Mouse (Mus musculus): Measurements from ENCODE around the gene 2900026A02Rik.

The 2900026A02Rik gene

DNA sequence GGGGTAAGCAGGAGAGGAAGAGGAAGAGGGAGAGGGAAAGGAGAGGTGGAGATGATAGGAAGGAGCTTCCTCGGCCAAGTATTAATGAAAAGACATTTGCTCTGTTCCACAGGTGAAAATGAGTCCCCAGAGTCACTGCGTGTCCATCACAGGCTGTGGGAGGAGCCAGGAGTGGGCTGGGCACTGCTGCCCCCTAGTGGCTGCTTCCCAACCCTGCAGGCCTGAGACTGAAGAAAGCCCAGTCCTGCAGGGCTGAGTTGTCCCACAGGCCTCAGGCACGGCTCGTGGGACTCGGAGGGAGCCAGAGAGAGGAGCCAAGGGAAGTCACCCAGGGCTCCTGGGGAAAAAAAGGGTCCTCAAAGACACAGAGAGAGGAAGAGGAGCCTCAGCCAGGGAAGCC lies 47.7 kb downstream of the 2900026A02Rik start:
- DNase-seq, result peak; percentile 44 to 66

DNA sequence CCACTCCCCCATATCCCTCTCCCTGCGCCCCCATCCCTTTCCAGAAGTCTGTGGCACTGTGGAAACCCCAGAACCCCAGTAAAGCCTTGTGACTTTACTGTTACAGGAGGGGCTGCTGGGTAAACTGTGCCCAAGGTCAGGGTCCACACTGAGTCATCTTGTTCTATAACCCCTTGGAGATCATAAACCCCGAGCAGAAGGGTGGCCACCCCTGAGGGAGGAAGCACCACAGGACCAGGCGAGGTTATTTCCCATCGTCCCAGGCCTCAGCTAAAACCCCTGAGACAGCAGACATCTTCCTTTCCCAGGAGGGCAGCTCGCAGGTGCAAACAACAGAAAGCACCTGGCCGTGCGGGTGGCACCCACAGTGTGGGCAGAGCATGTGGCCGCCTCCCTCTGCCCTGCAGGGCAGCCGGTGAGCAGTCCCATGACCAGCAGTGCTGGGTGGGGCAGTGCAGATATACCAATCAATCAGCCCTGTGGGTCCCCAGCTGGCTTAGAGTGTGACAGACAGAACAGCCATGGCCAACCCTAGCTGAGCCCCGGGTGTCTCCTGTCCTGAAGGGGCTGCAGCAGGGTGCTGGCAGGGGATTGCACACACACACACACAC lies 49.0 kb downstream of the 2900026A02Rik start:
- DNase-seq, result no peak

DNA sequence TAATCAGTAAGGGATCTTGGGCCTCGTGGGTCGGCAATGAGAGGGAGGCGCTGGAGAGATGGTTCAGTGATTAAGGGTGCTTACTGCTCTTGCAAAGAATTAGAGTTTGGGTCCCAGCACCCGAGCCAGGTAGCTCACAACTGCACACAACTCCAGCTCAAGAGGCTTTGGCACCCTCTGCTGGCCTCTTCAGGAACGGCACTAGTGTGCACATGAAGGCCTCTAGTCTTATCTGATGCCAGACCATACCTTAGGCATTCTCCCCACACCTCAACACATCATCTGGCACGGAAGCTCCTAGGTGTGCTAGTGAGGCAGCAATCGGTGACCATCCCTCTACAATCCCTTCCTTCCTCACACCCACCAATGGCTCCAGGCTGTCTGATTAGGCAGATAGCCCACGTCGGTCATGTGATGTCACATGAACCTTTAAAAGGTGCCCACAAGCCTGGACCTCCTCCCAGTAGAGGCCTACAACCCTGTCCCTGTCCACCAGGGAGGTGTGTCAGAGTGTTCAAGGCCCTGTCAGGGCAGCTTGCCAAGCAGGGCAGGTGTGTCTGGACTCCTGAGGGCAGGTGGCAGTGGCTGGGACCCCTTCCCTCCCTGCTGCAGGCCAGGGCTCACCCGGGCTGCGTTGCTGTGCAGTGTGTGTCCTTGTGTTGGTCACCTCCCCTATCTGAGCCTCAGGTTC lies 50.8 kb downstream of the 2900026A02Rik start:
- DNase-seq, result no peak

DNA sequence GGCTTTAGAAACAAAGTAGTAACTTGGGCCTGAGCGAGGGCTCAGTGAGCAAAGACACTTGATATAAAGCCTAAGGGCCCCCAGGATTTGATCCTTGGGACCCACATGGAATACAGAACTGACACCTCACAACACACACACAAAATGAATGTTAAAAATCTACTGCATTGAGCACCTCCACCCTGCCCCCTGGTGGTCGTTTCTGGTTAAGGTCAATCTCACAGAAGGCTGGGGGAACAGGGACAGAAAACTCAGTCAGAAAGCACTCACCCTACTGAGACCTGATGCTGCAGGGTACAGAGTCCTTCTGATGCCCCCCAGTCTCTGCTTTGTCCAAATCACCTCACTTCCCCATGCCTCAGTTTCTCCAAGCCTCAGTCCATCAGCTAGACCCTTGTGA lies 53.3 kb downstream of the 2900026A02Rik start:
- no peak for DNase-seq

DNA sequence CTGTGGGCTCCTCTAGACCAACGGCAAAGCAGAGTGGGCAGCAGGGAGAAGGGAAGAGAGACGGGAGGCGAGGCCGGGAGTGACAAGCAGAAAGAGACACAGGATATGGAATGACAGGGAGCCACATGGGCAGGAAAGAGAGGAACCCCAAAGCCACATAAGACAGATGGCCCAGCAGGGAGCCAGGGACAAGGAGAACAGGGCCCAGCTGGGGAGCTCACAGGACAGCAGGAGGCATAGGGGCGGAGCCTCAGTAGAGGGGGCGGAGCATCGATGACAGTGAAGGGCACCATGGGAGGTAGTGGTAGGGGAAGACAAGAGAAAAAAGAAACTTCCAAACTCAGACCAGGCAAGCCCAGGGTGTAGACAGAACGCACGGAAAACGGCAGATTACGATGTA lies 55.6 kb downstream of the 2900026A02Rik start:
- no peak for DNase-seq

DNA sequence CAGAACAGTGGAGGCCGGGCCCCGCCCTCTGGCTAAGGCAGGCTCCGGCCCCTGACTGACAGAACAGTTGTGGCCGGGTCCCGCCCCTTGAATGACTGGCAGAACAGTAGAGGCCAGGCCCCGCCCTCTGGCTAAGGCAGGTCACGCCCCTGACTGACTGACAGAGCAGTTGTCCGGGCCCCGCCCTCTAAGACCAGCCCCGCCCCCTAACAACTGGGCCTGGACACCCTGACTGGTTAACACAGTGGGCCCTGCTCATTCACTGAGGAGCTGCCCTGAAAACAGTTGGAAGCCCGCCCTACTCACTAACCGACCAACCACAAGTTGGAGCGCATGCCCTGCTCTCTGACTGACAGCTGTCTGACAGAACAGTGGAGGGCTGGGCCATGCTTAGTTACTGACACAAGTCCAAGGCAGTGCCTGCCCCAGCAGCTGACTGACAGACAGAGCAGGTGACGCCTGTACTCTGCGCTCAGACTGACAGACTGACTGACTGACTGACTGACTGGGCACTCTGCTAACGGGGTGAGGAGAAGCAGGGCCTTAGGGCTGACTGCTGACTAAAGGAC lies 56.1 kb downstream of the 2900026A02Rik start:
- peak in 1 of 2 experiments; percentile 22 for DNase-seq

DNA sequence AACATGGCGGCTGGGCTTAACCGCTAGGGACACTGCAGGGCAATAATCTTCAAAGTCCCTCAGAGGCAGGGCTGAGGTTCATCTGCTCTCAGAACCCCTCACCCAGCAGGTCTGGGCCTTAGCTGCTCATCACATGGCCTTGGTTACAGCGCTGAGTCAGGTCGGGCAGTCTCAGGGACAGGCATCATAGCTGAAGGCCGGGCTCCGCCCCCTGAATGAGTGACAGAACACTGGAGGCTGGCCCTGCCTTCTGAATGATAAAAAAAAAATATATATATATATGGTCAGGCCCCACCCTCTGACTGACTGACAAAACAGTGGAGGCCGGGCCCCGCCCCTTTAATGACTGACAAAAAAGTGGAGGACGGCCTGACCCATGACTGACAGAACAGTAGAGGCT lies 56.6 kb downstream of the 2900026A02Rik start:
- no peak for DNase-seq

DNA sequence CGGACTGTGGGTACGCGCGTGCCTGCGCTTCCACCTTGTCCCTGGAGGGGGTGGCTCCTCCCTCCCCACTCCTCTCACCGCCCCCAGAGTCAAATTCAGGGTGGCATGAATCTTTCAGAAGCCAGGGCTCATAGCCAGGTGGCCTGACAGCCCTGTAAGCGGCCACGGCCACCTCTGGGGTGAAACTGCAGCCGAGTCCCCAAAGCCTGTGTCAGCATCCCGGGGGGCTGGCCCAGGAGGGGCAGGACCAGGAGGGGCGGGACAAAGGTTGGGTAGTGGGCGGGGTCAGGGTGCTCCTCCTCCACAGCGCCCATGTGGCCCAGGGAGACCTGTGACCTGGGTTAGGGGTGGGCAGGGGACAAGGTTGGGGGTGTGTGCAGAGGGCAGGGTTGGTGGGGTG lies 57.9 kb downstream of the 2900026A02Rik start:
- DNase-seq, result no peak

DNA sequence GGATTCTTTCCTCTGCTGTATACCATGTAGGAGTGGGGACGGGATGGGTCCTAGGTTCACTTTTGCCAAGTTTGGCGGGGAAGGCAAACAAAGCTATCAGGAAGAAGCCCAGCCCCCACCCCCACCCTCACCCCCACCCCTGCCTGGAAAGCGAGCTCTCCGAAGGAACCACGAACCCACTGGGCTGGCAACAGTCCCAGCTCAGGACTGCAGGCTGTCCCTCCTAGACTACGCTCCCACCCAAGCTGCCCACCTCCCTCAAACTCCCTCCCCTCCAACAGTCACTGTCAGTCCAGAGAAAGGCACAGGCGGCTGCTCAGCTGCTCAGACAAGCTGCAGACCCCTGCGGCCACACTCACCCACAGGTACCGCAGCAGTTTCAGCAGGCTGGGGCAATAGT lies 58.3 kb downstream of the 2900026A02Rik start:
- DNase-seq, result no peak

DNA sequence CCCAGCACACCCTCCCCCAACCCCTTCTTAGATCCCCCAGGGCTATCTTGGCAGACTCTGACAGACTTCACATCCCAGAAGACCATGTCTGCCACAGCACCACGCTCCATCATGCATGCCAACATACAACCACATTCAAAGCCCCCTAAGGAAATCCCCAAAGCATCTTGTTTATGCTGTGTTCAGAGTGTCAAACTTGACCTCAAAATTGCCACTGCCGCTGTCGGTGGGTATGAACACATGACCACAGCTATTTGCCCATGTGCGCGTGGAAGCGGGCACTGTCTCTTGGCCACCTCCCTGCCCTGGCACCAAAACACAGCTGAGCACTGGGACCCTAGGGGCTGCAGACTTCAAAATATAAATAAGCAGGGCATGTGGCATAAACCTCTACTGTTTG lies 59.5 kb downstream of the 2900026A02Rik start:
- DNase-seq, result no peak

DNA sequence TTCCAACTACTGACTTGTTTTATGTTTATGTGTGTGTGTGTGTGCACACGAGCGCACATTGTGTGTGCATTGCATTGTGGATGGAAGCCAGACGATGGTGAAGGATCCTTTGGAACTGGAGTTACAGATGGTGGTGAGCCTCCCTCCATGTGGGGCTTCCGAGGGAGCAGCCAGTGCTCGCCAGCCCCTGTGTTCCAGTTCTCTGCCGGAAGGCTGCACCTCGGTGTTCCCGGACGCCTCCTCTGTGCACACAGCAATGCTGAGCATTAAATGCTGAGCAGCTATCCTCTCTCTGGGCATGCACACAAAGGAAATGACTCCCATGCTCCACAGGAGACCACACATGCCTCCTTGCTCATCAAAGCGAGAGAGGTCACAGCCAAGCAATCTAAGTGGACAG lies 60.7 kb downstream of the 2900026A02Rik start:
- DNase-seq, result no peak

DNA sequence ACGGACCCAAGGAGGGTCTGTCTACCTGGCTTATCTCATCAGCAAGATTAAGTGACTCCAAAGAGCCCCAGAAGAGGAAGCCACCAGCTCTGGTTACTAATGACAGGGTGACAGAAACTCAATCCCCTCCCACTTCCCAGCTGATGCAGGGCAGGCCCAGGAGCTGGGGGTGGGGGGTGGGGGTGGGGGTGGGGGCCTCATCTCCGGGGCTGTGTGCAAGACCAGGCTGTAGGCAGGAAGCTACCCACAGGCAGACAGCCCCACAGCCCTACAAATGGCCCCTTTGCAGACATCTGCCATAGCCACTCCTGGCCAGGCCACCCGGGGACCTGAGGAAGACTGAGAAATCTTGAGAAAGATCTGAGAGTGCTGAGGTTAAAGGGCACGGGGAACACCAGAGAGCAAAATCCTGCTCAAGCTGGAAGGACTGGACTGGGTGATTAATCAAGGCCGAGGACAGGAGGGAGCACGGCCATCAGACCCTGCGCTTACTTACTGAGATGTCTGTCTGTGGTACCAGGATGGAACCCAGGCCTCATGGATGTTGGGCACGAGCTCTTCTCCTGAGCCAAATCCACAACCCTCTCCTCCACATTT lies 62.2 kb downstream of the 2900026A02Rik start:
- DNase-seq, result no peak

DNA sequence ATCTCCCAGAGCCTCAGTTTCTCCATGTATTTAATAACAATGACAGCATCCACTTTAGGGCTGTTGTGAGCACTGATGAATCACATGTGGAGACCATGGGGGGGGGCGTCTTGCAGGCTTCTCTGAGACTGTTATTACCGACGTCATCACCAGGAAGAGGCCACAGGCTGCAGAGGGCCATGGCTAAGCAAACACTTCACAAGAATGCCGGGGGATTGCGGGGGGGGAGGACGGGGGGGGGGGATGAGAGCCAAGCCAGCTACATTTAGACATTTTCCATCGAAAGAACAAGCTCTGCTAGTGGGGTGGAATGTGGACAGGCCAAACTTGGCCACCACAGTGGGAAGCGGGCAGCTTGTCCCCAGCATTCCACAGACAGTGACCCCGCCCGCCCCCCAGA lies 63.4 kb downstream of the 2900026A02Rik start:
- no peak for DNase-seq

DNA sequence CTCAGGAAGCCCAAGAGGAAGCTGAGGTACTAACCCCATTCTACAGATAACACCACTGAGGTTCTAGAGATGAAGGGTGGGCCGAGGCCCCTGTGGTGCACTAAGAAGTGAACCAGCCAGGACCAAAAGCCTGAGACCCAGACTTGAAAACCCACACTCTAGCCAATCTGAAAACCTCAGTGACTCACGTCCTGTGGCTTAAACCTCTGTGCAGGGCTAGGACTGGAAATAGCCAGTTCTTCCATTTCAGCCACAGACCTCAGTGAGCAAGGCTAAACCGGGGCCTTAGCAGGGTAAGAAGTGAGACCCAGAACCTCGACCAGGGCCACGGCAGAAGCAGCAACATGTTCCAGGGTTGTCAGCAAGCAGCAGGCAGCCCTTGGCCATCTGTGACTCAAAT lies 64.0 kb downstream of the 2900026A02Rik start:
- DNase-seq, result no peak

DNA sequence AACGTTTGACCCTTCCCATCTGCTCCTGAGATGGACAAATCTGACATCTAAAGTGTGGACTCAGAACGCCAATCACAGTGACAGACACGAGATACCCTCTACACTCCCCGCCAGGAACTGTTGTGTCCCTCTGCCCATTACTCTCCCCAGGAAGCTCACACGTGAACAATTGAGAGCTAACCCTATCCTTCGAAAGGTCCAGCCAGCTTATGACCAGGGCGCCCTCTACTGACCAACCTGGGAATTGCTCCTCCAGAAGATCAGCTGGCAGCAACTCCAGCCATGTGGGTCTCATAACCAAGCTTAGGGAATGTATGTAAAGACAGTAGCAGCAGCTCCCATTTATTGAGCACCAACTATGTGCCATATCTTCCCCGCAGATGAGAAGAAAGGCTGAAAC lies 65.9 kb downstream of the 2900026A02Rik start:
- peak; percentile 64 to 80 for DNase-seq

DNA sequence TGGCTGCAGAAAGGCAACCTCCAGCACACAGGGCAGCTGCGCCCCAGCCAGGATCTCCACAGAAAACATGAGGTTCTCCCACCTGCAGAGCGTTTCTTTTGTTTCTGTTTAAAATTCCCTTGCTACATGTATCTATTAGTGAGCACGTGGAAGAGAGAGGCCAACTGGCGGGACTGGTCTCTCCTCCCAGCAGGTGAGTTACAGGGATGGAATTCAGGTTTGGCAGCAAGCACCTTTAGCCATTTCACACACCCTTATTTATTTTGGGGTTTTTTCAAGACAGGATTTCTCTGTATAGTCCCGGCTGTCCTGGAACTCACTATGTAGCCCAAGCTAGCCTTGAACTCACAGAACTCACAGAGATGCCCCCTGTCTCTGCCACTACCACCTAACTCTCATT lies 66.6 kb downstream of the 2900026A02Rik start:
- no peak for DNase-seq

DNA sequence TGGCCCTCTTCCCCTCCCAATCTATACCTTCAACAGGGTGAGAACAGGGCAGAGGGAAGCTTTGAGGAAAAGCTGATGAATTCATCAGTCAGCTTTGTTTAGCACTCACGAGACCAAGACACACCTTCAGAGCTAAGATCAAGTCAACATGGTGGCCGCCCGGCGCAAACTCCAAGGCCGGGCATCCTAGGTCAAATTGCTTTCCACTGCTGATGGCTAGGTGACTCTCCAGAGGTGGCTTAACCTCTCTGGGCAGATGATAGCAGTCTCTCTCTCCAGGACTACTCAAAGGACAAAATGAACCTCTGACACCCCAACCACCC lies 67.6 kb downstream of the 2900026A02Rik start:
- no peak for DNase-seq

DNA sequence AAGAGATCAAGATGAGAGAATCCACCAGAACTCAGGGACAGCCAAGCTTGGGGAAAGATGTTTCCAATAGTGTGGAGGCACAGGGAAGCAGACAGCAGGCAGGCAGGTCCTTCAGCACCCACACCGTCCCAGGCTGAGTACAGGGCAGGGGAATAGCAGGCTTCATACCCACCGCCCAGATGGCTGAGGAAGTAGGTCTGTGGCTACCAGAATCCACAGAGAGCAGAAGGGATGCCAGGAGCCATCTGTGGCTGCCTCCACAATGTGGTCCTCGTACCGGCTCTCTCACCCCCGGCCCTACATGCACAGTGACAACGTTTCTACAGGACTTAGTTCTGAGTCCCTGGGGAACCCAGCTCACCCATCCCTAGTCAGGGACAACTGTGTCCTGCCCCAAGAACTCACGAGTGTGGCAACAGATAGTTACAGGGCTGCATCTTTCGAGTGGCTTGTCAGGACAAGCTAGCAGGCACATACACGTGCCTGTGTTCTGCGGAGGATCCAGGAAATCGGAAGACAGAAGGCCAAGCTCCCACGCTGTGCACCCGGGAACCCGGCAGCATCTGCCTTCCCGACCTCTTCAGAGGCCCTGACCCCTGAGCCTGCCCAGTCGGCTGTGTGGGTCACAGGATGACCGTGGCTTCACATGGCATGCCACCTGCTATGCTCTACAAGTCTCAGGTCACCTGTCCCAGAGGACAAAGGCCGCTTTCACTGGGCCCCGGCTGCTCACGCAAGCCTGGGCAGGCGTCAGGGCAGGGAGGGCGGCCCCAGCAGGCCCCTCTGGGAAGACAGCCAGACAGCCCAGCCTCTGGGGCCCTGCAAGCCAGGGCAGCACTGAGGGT lies 68.2 kb downstream of the 2900026A02Rik start:
- DNase-seq, result no peak

DNA sequence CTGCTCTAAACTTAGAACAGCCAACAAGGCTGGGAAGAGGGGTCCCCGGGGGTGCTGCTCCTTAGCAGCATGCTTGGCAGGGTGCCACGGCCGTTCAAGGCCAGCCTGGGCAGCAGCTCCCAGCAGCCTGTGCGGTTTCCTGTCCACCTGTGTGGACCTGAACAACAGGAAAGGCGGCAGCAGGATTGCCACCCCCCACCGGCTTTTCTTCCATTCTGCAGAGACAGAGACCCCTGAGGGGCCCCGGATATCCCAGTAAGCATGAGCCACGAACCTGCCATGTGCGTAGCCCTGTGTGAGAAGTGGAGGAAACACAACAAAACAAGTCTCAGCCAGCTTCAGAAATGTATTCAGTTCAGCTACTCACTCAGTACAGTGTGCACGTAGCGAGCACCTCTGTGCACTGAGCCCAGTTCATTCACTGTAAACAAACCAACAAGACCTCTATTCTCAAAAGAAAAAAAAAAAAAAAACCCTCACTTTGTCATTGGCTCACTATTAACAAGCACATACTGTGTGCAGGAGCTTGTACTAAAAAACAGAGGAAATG lies 69.4 kb downstream of the 2900026A02Rik start:
- DNase-seq, result no peak

DNA sequence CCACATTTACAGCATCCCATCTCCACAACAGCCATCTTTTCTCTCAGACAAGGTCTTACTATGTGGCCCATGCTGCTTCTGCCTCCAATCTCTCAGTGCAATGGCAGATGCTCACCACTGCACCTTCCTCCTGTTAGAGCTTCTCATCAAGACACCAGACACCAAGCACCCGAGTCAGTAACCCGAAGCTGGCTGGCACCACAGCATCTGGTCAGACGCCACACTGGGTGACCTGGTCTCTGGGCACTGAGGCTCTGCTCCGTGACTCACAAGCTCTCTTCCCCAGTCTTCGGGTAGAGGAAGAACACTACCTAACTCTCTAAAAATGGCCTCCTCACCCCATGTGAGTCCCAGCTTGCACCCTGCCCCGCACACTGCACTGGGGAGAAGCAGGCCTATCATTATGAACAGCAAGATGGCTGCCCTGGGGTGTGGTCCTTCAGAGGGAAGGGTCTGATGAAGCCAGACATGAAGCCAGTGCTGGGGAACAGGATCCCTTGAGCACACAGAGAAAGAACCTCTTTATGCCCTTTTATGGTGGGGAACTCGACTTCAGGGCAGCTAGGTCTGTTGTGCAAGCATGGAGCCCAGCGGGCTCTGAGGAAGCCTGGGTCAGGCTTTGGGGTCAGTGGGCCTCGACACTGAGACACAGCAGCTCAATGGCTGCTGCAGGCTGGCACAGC lies 70.0 kb downstream of the 2900026A02Rik start:
- no peak for DNase-seq

DNA sequence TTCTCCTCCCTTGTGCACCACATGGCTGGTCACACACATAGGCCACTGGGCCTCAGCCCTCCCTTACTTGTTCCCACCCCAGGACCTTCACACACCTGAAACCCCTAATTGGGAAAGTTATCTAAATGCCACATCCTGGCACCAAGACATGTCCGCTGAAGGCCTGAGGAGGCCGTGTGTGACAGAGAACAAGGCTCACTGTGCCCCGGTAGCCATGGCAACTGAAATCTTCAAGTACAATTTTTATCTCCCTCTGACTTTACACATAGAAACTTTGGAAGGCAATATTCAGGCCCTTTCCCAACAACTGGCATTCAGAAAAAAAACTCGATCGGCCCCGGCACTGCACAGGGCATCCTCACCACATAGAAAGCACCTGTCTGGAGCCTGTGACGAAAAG lies 72.0 kb downstream of the 2900026A02Rik start:
- no peak for DNase-seq

DNA sequence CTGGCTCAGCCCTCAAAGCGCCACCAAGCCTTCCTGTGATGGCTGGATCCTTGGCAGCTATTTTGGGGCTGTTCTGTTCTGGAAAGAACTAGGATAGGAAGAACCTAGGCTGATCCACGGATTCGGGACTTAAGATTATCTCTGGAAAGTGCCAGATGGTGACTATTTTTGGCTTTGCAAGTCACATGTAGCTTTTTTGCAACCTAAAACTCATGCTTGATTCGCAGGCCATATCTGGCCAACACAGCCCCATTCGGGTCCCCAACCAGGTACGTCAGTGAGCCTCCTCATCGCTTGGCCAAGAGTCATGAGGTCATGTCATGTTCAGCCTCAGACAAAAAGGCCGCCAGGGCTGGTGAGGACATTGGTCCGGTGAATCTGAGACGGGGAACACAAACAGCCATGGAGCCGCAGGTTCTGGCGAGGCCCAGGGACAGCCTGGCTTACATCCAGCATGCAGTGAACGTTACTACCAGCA lies 73.0 kb downstream of the 2900026A02Rik start:
- DNase-seq, result no peak
